Mouse (Mus musculus) thymus, adult 2 months (tissue): Measurements from ENCODE around the gene Aven.

Experiments used
- CTCF ChIP-seq: fragments of 200-500 bp; IDR thresholded peaks from 2 replicates; pipeline ENCODE4 v1.5.1; 2012; ENCODE audit warnings: mild to moderate bottlenecking, control low read depth, low read length, moderate library complexity, borderline replicate concordance; ENCODE audit not compliant: control insufficient read depth, poor library complexity, insufficient read depth; ENCODE audit errors: extremely low read depth
- POLR2A ChIP-seq: fragments of 200-500 bp; IDR thresholded peaks from 2 replicates; pipeline ENCODE4 v1.6.1; 2012; ENCODE audit warnings: mild to moderate bottlenecking, low read length, control low read depth, moderate library complexity; ENCODE audit not compliant: control insufficient read depth, poor library complexity, insufficient read depth; ENCODE audit errors: extremely low read depth

DNA sequence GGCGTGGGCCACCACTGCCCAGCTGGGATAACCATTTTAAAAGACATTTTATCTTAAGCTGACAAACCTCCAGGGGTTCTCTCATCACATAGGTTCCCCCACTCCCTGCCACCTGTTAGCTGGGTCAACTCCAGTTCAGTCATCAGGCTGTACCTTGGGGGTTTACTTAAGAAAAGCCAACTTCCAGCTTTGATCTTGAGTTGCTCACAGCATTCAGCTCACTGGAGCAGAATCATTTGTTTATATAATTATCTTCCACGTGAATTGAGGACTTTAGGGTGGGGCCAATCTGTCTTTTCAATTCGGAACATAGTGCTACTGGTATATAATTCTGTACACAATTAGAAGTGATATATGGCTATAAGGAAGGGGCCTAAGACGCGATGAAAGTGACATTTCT is 1.1 kb upstream of the Aven start:
- no peak for TF ChIP-seq POLR2A
- no peak for TF ChIP-seq CTCF
